Mouse (Mus musculus) spleen, adult 2 months (tissue): ENCODE data around the gene Ndufv1. TPM values are rescaled to one million over a fixed set of nuclear protein-coding genes. Genes with fewer than 3 reads are reported as not detected.
A peak's percentile ranks its signal among the peaks of the same experiment; 100 is the strongest.
"Not testable (repeated sequence)": the region's sequence is repeated elsewhere in the genome, so short reads cannot be mapped to it uniquely, and the experiment has no call there.

Experiments used
- DNase-seq, 2 experiments: peaks; one replicate each; pipeline versions ENCODE4 v3.0.0 to v3.0.0-alpha.2; 2012 to 2021; ENCODE audit warnings: low spot score in 2 of 2, low read depth in 1 of 2
- H3K27ac ChIP-seq: fragments of 200-500 bp; 2 replicates; pipeline ENCODE4 v1.5.1; 2012; ENCODE audit warnings: low read length, inconsistent platforms; ENCODE audit not compliant: insufficient read depth
- H3K27me3 ChIP-seq: fragments of 200-500 bp; 2 replicates; pipeline ENCODE4 v1.6.1; 2012; ENCODE audit warnings: mild to moderate bottlenecking, moderate library complexity, low read length, inconsistent platforms; ENCODE audit not compliant: control insufficient read depth, insufficient read depth
- H3K36me3 ChIP-seq: fragments of 200-500 bp; 2 replicates; pipeline ENCODE4 v1.6.1; 2012; ENCODE audit warnings: mild to moderate bottlenecking, low read length, inconsistent platforms; ENCODE audit not compliant: control insufficient read depth, insufficient read depth
- H3K4me1 ChIP-seq: fragments of 200-500 bp; 2 replicates; pipeline ENCODE4 v1.6.1; 2011; ENCODE audit warnings: inconsistent platforms; ENCODE audit not compliant: control insufficient read depth, insufficient read depth, insufficient read length
- H3K4me3 ChIP-seq: fragments of 200-500 bp; 2 replicates; pipeline ENCODE4 v1.5.1; 2011; ENCODE audit warnings: mild to moderate bottlenecking, inconsistent platforms; ENCODE audit not compliant: insufficient read depth, insufficient read length; ENCODE audit errors: extremely low read depth
- CTCF ChIP-seq: fragments of 200-500 bp; IDR thresholded peaks from 2 replicates; pipeline ENCODE4 v1.5.1; 2011; ENCODE audit warnings: mild to moderate bottlenecking, inconsistent platforms; ENCODE audit not compliant: insufficient read depth, insufficient read length, insufficient replicate concordance; ENCODE audit errors: extremely low read depth
- POLR2A ChIP-seq: fragments of 200-500 bp; IDR thresholded peaks from 2 replicates; pipeline ENCODE4 v1.6.1; 2011; ENCODE audit warnings: low read depth, low read length, inconsistent platforms
- WGBS: fragments of 180-500 bp; shearing (Covaris S2); methylation state at CpG from one replicate; pipeline ENCODE4 v1.1.7; 2018; 5-methylcytosine and 5-hydroxymethylcytosine counted together
- polyA plus RNA-seq: library from polyadenylated mRNA; depleted of rRNA; stranded (reverse); fragments of >200 nt; gene quantifications from 2 replicates; pipeline ENCODE4 v1.2.3, GENCODE M21; 2012

Gene Ndufv1
- polyA plus RNA-seq, 1 experiment, result 71.3 TPM

GRCm38 (mm10) chr19:4042124-4042523 is 29.5 kb upstream of the Ndufv1 start:
- peak in 1 of 2 experiments; percentile 15 for DNase-seq
- no peak overlapping the region for H3K27ac ChIP-seq
- no peaks in the 10 kb centered on the region for H3K36me3 ChIP-seq
- H3K4me3 ChIP-seq, result no peak overlapping the region
- 79% methylated on average over 14 of the region's 14 CpGs for WGBS
- H3K4me1 ChIP-seq, result no peaks in the 10 kb centered on the region
- no peaks in the 10 kb centered on the region for H3K27me3 ChIP-seq
- TF ChIP-seq POLR2A, result no peak
- TF ChIP-seq CTCF, result no peak

GRCm38 (mm10) chr19:4041500-4041899 is 28.9 kb upstream of the Ndufv1 start:
- H3K4me3 ChIP-seq, H3K27ac ChIP-seq, H3K27me3 ChIP-seq, H3K36me3 ChIP-seq, DNase-seq, H3K4me1 ChIP-seq: not testable (repeated sequence)
- 94% methylated on average over 4 of the region's 4 CpGs for WGBS

GRCm38 (mm10) chr19:4040941-4041340 is 28.3 kb upstream of the Ndufv1 start:
- H3K4me1 ChIP-seq, H3K27ac ChIP-seq, H3K27me3 ChIP-seq, DNase-seq, H3K36me3 ChIP-seq, H3K4me3 ChIP-seq: not testable (repeated sequence)
- WGBS, result 80% methylated on average over 5 of the region's 5 CpGs

- peak within 1 kb of the TSS; percentile 73 for H3K27ac ChIP-seq
- H3K4me1 ChIP-seq, result no peaks in the 10 kb centered on the region; the same call in 1 of the 2 replicates
- no peaks in the 10 kb centered on the region for H3K27me3 ChIP-seq
- H3K4me3 ChIP-seq, result peak within 1 kb of the TSS; percentile 97
- no peaks in the 10 kb centered on the region; the same call in 1 of the 2 replicates for H3K36me3 ChIP-seq
- TF ChIP-seq CTCF, result no peak
- TF ChIP-seq POLR2A, result peak; percentile 77
- WGBS, result 1% methylated on average over 26 of the region's 26 CpGs
- DNase-seq, result peak; percentile 55 to 86
These were observed 25.2 kb upstream of the Ndufv1 start, which contains the start of gene Gstp1 for GRCm38 (mm10) chr19:4037788-4038232. TSS of gene Gstp1 (minus strand) at chr19:4037985.

GRCm38 (mm10) chr19:4037154-4037787 is 24.7 kb upstream of the Ndufv1 start:
- H3K4me1 ChIP-seq, H3K36me3 ChIP-seq, H3K27me3 ChIP-seq, DNase-seq: not testable (repeated sequence)
- WGBS, result 27% methylated on average over 8 of the region's 8 CpGs
- H3K4me3 ChIP-seq, result peak overlapping the region; percentile 97
- H3K27ac ChIP-seq, result peak overlapping the region; percentile 72

- Histone ChIP-seq H3K36me3 (no peaks in the 10 kb centered on the region; the same call in 1 of the 2 replicates), H3K27me3 (no peaks in the 10 kb centered on the region), H3K4me1 (no peaks in the 10 kb centered on the region; the same call in 1 of the 2 replicates), H3K27ac (no peak overlapping the region), H3K4me3 (no peak overlapping the region)
- 64% methylated on average over 12 of the region's 12 CpGs for WGBS
- no peak for DNase-seq
- no peak for TF ChIP-seq CTCF
- TF ChIP-seq POLR2A, result no peak
These were observed 23.9 kb upstream of the Ndufv1 start for GRCm38 (mm10) chr19:4036327-4037045.

- Histone ChIP-seq H3K27me3 (no peaks in the 10 kb centered on the region), H3K4me1 (no peaks in the 10 kb centered on the region; the same call in 1 of the 2 replicates), H3K4me3 (no peak overlapping the region), H3K27ac (no peak overlapping the region), H3K36me3 (no peaks in the 10 kb centered on the region; the same call in 1 of the 2 replicates)
- TF ChIP-seq POLR2A, result no peak
- TF ChIP-seq CTCF, result no peak
- DNase-seq, result no peak
- 76% methylated on average over 5 of the region's 5 CpGs for WGBS
These were observed 21.1 kb upstream of the Ndufv1 start for GRCm38 (mm10) chr19:4033742-4034141.
